Mouse (Mus musculus): Measurements from ENCODE around the gene Lrpprc. TPM values are rescaled to one million over a fixed set of nuclear protein-coding genes. Genes with fewer than 3 reads are reported as not detected.

Gene Lrpprc
- polyA plus RNA-seq, 1 experiment from 2014 or later: 36.5 TPM

- Histone ChIP-seq H3K9me3 (replicated peaks) (no peaks in the 10 kb centered on the region), H3K4me1 (0 out of 2 replicates have a peak, but pooled peaks cover 6% of the 10 kb centered on the region), H3K36me3 (ENCODE audit: poor library complexity, severe bottlenecking) (no peaks in the 10 kb centered on the region), H3K27me3 (no peaks in the 10 kb centered on the region), H3K27ac (no peak overlapping the region), H3K4me3 (no peak overlapping the region), H3K4me2 (no peak overlapping the region), H3K9ac (no peak overlapping the region)
- 52% methylated on average over 5 of the region's 5 CpGs for WGBS
- no peak for ATAC-seq
These were observed 132.4 kb downstream of the Lrpprc start for GRCm38 (mm10) chr17:84658195-84658594.

- H3K4me3 ChIP-seq: no peak overlapping the region
- WGBS: 86% methylated on average over 7 of the region's 7 CpGs
- no peaks in the 10 kb centered on the region for H3K27me3 ChIP-seq
- no peaks in the 10 kb centered on the region for H3K9me3 ChIP-seq (replicated peaks)
- no peak overlapping the region for H3K9ac ChIP-seq
- 0 out of 2 replicates have a peak, but pooled peaks cover 6% of the 10 kb centered on the region for H3K4me1 ChIP-seq
- H3K4me2 ChIP-seq: no peak overlapping the region
- H3K36me3 ChIP-seq (ENCODE audit: poor library complexity, severe bottlenecking): no peaks in the 10 kb centered on the region
- ATAC-seq: no peak
- no peak overlapping the region for H3K27ac ChIP-seq
These were observed 132.8 kb downstream of the Lrpprc start for GRCm38 (mm10) chr17:84657782-84658181.

- 95% methylated on average over 3 of the region's 3 CpGs for WGBS
- Histone ChIP-seq H3K9me3 (replicated peaks) (no peaks in the 10 kb centered on the region), H3K9ac (no peak overlapping the region), H3K27ac (no peak overlapping the region), H3K27me3 (no peaks in the 10 kb centered on the region), H3K4me2 (no peak overlapping the region), H3K36me3 (ENCODE audit: poor library complexity, severe bottlenecking) (no peaks in the 10 kb centered on the region), H3K4me1 (0 out of 2 replicates have a peak, but pooled peaks cover 6% of the 10 kb centered on the region), H3K4me3 (no peak overlapping the region)
- ATAC-seq: no peak
These were observed 133.2 kb downstream of the Lrpprc start for GRCm38 (mm10) chr17:84657422-84657732.

- Histone ChIP-seq H3K9ac (no peak overlapping the region), H3K9me3 (replicated peaks) (no peaks in the 10 kb centered on the region), H3K27me3 (no peaks in the 10 kb centered on the region), H3K36me3 (ENCODE audit: poor library complexity, severe bottlenecking) (0 out of 2 replicates have a peak, but pooled peaks cover 4% of the 10 kb centered on the region), H3K27ac (peak overlapping the region; percentile 10; the same call in 1 of the 2 replicates), H3K4me3 (no peak overlapping the region), H3K4me1 (0 out of 2 replicates have a peak, but pooled peaks cover 6% of the 10 kb centered on the region), H3K4me2 (no peak overlapping the region)
- peak; percentile 57; the same call in 1 of the 2 replicates for ATAC-seq
- 71% methylated on average over 18 of the region's 19 CpGs for WGBS
These were observed 133.8 kb downstream of the Lrpprc start for GRCm38 (mm10) chr17:84656653-84657421.

GRCm38 (mm10) chr17:84656205-84656604 is 134.4 kb downstream of the Lrpprc start:
- no peak overlapping the region for H3K4me2 ChIP-seq
- H3K27ac ChIP-seq: 0 out of 2 replicates have a peak overlapping the region, but pooled peaks have one; percentile 10
- H3K36me3 ChIP-seq (ENCODE audit: poor library complexity, severe bottlenecking): peaks cover 9% of the 10 kb centered on the region; the same call in 1 of the 2 replicates
- H3K27me3 ChIP-seq: no peaks in the 10 kb centered on the region
- WGBS: 73% methylated on average over 5 of the region's 5 CpGs
- 0 out of 2 replicates have a peak, but pooled peaks cover 6% of the 10 kb centered on the region for H3K4me1 ChIP-seq
- H3K9me3 ChIP-seq (replicated peaks): no peaks in the 10 kb centered on the region
- no peak overlapping the region; the same call in 1 of the 2 replicates for H3K9ac ChIP-seq
- ATAC-seq: no peak
- no peak overlapping the region for H3K4me3 ChIP-seq

Other genes with a start within 250 kb of the Lrpprc start
- 30.6 and 35.9 TPM in 2 replicates for gene Dync2li1, start 164.3 kb downstream of the Lrpprc start, polyA plus RNA-seq (2015; fragmentation: Nextera tagmentation; extraction: Ambion mirVana)
- gene Abcg8, start 114.5 kb downstream of the Lrpprc start, polyA plus RNA-seq (2015; fragmentation: Nextera tagmentation; extraction: Ambion mirVana): 0.09 and 0.37 TPM in 2 replicates
- gene Abcg5, start 107.8 kb downstream of the Lrpprc start, polyA plus RNA-seq (2015; fragmentation: Nextera tagmentation; extraction: Ambion mirVana): 4.1 and 4.3 TPM in 2 replicates
- gene Ppm1b, start 166.0 kb upstream of the Lrpprc start, polyA plus RNA-seq (2015; fragmentation: Nextera tagmentation; extraction: Ambion mirVana): 88.8 and 90.4 TPM in 2 replicates
- gene Slc3a1, start 237.6 kb upstream of the Lrpprc start, polyA plus RNA-seq (2015; fragmentation: Nextera tagmentation; extraction: Ambion mirVana): 0.39 and 0.54 TPM in 2 replicates

Measured in forebrain, embryonic 13.5 days (tissue).